Mouse (Mus musculus) heart, embryonic 16.5 days (tissue): Measurements from ENCODE around the gene Erbin. TPM values are rescaled to one million over a fixed set of nuclear protein-coding genes. Genes with fewer than 3 reads are reported as not detected.

ENCODE experiments used
- ATAC-seq: fragments of 200-750 bp; cut with Nextera tagmentation; replicated peaks from 2 replicates; pipeline ENCODE4 v1.8.0; 2017; ENCODE audit warnings: moderate number of reproducible peaks; ENCODE audit not compliant: insufficient read depth, low FRiP score; ENCODE audit errors: extremely low read depth
- H3K27ac ChIP-seq: fragments of 300-500 bp; sonication (generic); 2 replicates; pipeline ENCODE4 v1.5.1; 2014; ENCODE audit warnings: mild to moderate bottlenecking, low read length, control low read depth, moderate library complexity
- H3K27me3 ChIP-seq: fragments of 300-500 bp; sonication (generic); 2 replicates; pipeline ENCODE4 v1.6.1; 2014; ENCODE audit warnings: low read length, mixed read lengths; ENCODE audit not compliant: control insufficient read depth, insufficient read depth
- H3K36me3 ChIP-seq: fragments of 300-500 bp; sonication (generic); 2 replicates; pipeline ENCODE4 v1.6.1; 2014; ENCODE audit not compliant: control insufficient read depth, insufficient read depth
- H3K4me1 ChIP-seq: fragments of 300-500 bp; sonication (generic); 2 replicates; pipeline ENCODE4 v1.6.1; 2014; ENCODE audit warnings: low read length, mixed read lengths; ENCODE audit not compliant: control insufficient read depth, insufficient read depth
- H3K4me2 ChIP-seq: fragments of 300-500 bp; sonication (generic); 2 replicates; pipeline ENCODE4 v1.6.1; 2014; ENCODE audit warnings: low read depth, mild to moderate bottlenecking, control low read depth, low read length
- H3K4me3 ChIP-seq: fragments of 300-500 bp; sonication (generic); 2 replicates; pipeline ENCODE4 v1.5.1; 2014; ENCODE audit warnings: mild to moderate bottlenecking, control low read depth, low read length
- H3K9ac ChIP-seq: fragments of 300-500 bp; sonication (generic); 2 replicates; pipeline ENCODE4 v1.6.1; 2014; ENCODE audit warnings: low read length, control low read depth
- H3K9me3 ChIP-seq: fragments of 300-500 bp; sonication (generic); replicated peaks from 2 replicates; pipeline ENCODE4 v1.6.1; 2016; ENCODE audit warnings: low read length; ENCODE audit not compliant: control insufficient read depth
- WGBS: fragments of 180-500 bp; shearing (Covaris S2); extraction: QIAGEN DNeasy Blood & Tissue Kit; methylation state at CpG from one replicate; pipeline ENCODE4 v1.1.7; 2014; 5-methylcytosine and 5-hydroxymethylcytosine counted together
- polyA plus RNA-seq: library from polyadenylated mRNA; unstranded; fragments of >200 nt; fragmentation: Nextera tagmentation; extraction: Ambion mirVana; gene quantifications from 2 replicates; pipeline ENCODE4 v1.2.1, GENCODE M21; 2015

Erbin gene
- polyA plus RNA-seq, 1 experiment from 2014 or later, result 10.2 TPM

- H3K27ac ChIP-seq, result peak overlapping the region; percentile 100
- H3K4me3 ChIP-seq, result peak overlapping the region; percentile 71
- ATAC-seq, result no peak
- peaks cover 14% of the 10 kb centered on the region for H3K4me1 ChIP-seq
- H3K27me3 ChIP-seq, result no peaks in the 10 kb centered on the region
- no peaks in the 10 kb centered on the region for H3K9me3 ChIP-seq
- peak overlapping the region; percentile 91 for H3K4me2 ChIP-seq
- H3K9ac ChIP-seq, result peak overlapping the region; percentile 99
- WGBS, result under 1% methylated on average over 32 of the region's 32 CpGs
- H3K36me3 ChIP-seq, result no peaks in the 10 kb centered on the region
These were observed 919 bp downstream of the Erbin start for GRCm38 (mm10) chr13:103919234-103919955.

GRCm38 (mm10) chr13:103918432-103918831, 1.9 kb downstream of the Erbin start:
- no peak overlapping the region for H3K27ac ChIP-seq
- H3K4me1 ChIP-seq, result peaks cover 17% of the 10 kb centered on the region
- H3K9ac ChIP-seq, result peak overlapping the region; percentile 99
- H3K36me3 ChIP-seq, result no peaks in the 10 kb centered on the region
- 21% methylated on average over 3 of the region's 3 CpGs for WGBS
- ATAC-seq, result no peak
- H3K4me3 ChIP-seq, result peak overlapping the region; percentile 71
- H3K27me3 ChIP-seq, result no peaks in the 10 kb centered on the region
- no peaks in the 10 kb centered on the region for H3K9me3 ChIP-seq
- peak overlapping the region; percentile 91 for H3K4me2 ChIP-seq

- WGBS, result 52% methylated on average over 4 of the region's 4 CpGs
These were observed 6.1 kb downstream of the Erbin start for GRCm38 (mm10) chr13:103914114-103914736.

GRCm38 (mm10) chr13:103912351-103912750, 8.0 kb downstream of the Erbin start:
- Histone ChIP-seq H3K4me1 (peaks cover 14% of the 10 kb centered on the region), H3K9ac (no peak overlapping the region), H3K27ac (no peak overlapping the region), H3K4me3 (no peak overlapping the region), H3K27me3 (no peaks in the 10 kb centered on the region), H3K4me2 (no peak overlapping the region), H3K9me3 (no peaks in the 10 kb centered on the region), H3K36me3 (no peaks in the 10 kb centered on the region)
- WGBS, result 82% methylated on average over 3 of the region's 3 CpGs
- ATAC-seq, result no peak

More at GRCm38 (mm10) chr13:103914114-103914736, 6.1 kb downstream of the Erbin start:
- no peak overlapping the region for H3K9ac ChIP-seq
- H3K4me2 ChIP-seq, result no peak overlapping the region
- no peaks in the 10 kb centered on the region for H3K36me3 ChIP-seq
- no peak overlapping the region for H3K4me3 ChIP-seq
- H3K9me3 ChIP-seq, result no peaks in the 10 kb centered on the region
- no peak for ATAC-seq
- no peak overlapping the region for H3K27ac ChIP-seq
- H3K27me3 ChIP-seq, result no peaks in the 10 kb centered on the region
- peaks cover 16% of the 10 kb centered on the region for H3K4me1 ChIP-seq

GRCm38 (mm10) chr13:103910598-103910997, 9.7 kb downstream of the Erbin start:
- Histone ChIP-seq H3K9me3 (no peaks in the 10 kb centered on the region), H3K27ac (no peak overlapping the region), H3K4me2 (no peak overlapping the region), H3K4me1 (peaks cover 9% of the 10 kb centered on the region; the same call in 1 of the 2 replicates), H3K4me3 (no peak overlapping the region), H3K27me3 (no peaks in the 10 kb centered on the region), H3K36me3 (no peaks in the 10 kb centered on the region), H3K9ac (no peak overlapping the region)
- no peak for ATAC-seq
- 84% methylated on average over 1 of the region's 1 CpGs for WGBS

GRCm38 (mm10) chr13:103909894-103910293, 10.4 kb downstream of the Erbin start:
- no peaks in the 10 kb centered on the region for H3K9me3 ChIP-seq
- WGBS, result 44% methylated on average over 3 of the region's 3 CpGs
- H3K9ac ChIP-seq, result no peak overlapping the region
- no peak overlapping the region for H3K27ac ChIP-seq
- no peaks in the 10 kb centered on the region for H3K36me3 ChIP-seq
- H3K4me3 ChIP-seq, result no peak overlapping the region
- no peaks in the 10 kb centered on the region for H3K27me3 ChIP-seq
- H3K4me1 ChIP-seq, result peaks cover 9% of the 10 kb centered on the region; the same call in 1 of the 2 replicates
- ATAC-seq, result no peak
- H3K4me2 ChIP-seq, result no peak overlapping the region

GRCm38 (mm10) chr13:103900015-103900414, 20.3 kb downstream of the Erbin start:
- Histone ChIP-seq H3K9ac (no peak overlapping the region), H3K4me2 (no peak overlapping the region), H3K36me3 (0 out of 2 replicates have a peak, but pooled peaks cover 2% of the 10 kb centered on the region), H3K27ac (no peak overlapping the region), H3K4me1 (no peaks in the 10 kb centered on the region), H3K27me3 (no peaks in the 10 kb centered on the region), H3K9me3 (no peaks in the 10 kb centered on the region), H3K4me3 (no peak overlapping the region)
- WGBS, result 72% methylated on average over 1 of the region's 1 CpGs
- ATAC-seq, result no peak

GRCm38 (mm10) chr13:103897606-103898005, 22.7 kb downstream of the Erbin start:
- H3K27ac ChIP-seq, result no peak overlapping the region
- 91% methylated on average over 4 of the region's 4 CpGs for WGBS
- 0 out of 2 replicates have a peak, but pooled peaks cover 2% of the 10 kb centered on the region for H3K36me3 ChIP-seq
- H3K4me3 ChIP-seq, result no peak overlapping the region
- 0 out of 2 replicates have a peak, but pooled peaks cover 3% of the 10 kb centered on the region for H3K4me1 ChIP-seq
- H3K27me3 ChIP-seq, result no peaks in the 10 kb centered on the region
- H3K4me2 ChIP-seq, result no peak overlapping the region
- H3K9me3 ChIP-seq, result no peaks in the 10 kb centered on the region
- no peak overlapping the region for H3K9ac ChIP-seq
- no peak for ATAC-seq

GRCm38 (mm10) chr13:103893065-103893464, 27.2 kb downstream of the Erbin start:
- no peak for ATAC-seq
- WGBS, result 95% methylated on average over 5 of the region's 5 CpGs
- H3K27ac ChIP-seq, result no peak overlapping the region
- H3K4me2 ChIP-seq, result no peak overlapping the region
- H3K4me1 ChIP-seq, result peaks cover 8% of the 10 kb centered on the region; the same call in 1 of the 2 replicates
- no peaks in the 10 kb centered on the region for H3K27me3 ChIP-seq
- H3K9me3 ChIP-seq, result no peaks in the 10 kb centered on the region
- no peak overlapping the region for H3K4me3 ChIP-seq
- H3K36me3 ChIP-seq, result peaks cover 3% of the 10 kb centered on the region; the same call in 1 of the 2 replicates
- no peak overlapping the region for H3K9ac ChIP-seq
